Mouse (Mus musculus) c-Kit-positive CD71-negative TER-119-negative erythroid progenitor cells, embryonic 14.5 days (primary cell): ENCODE data around the gene Fam111a.

ENCODE experiments used
- DNase-seq: peaks from one replicate; pipeline ENCODE4 v3.0.0-alpha.2; 2013; ENCODE audit warnings: low read depth

Fam111a gene

GRCm38 (mm10) chr19:12634259-12634658, 88.7 kb downstream of the Fam111a start:
- DNase-seq: no peak

- no peak for DNase-seq
These were observed 89.4 kb downstream of the Fam111a start for GRCm38 (mm10) chr19:12634963-12635362.

GRCm38 (mm10) chr19:12636863-12637262, 91.3 kb downstream of the Fam111a start:
- DNase-seq: no peak

- no peak for DNase-seq
These were observed 92.5 kb downstream of the Fam111a start for GRCm38 (mm10) chr19:12638049-12638448.
